Mouse (Mus musculus) layer of hippocampus, adult 2 months (tissue): Measurements from ENCODE around the gene Plscr2. TPM values are rescaled to one million over a fixed set of nuclear protein-coding genes. Genes with fewer than 3 reads are reported as not detected.

Experiments used
- DNase-seq, 2 experiments: peaks; one replicate each; pipeline ENCODE4 v3.0.0; 2022; ENCODE audit warnings: low spot score in 2 of 2
- H3K27ac ChIP-seq: fragments of 200-600 bp; 2 replicates; pipeline ENCODE4 v1.8.1; 2022
- H3K4me3 ChIP-seq: fragments of 200-600 bp; 2 replicates; pipeline ENCODE4 v1.8.1; 2022; ENCODE audit warnings: mild to moderate bottlenecking
- CTCF ChIP-seq: fragments of 200-600 bp; conservative IDR thresholded peaks from 2 replicates; pipeline ENCODE4 v1.8.1; 2022; ENCODE audit warnings: antibody characterized with exemption, mild to moderate bottlenecking, moderate library complexity
- microRNA-seq, 2 experiments: library from miRNA; unstranded; fragments of <30 nt; microRNA quantifications; one replicate each; pipeline ENCODE4 v1.2.0; 2021
- total RNA-seq, 2 experiments: library from RNA; stranded (reverse); gene quantifications; 2 replicates each; pipeline ENCODE4 v1.2.3; 2021

The Plscr2 gene
- total RNA-seq, 2 experiments from 2014 or later = 2.6 to 3.1 TPM

DNA sequence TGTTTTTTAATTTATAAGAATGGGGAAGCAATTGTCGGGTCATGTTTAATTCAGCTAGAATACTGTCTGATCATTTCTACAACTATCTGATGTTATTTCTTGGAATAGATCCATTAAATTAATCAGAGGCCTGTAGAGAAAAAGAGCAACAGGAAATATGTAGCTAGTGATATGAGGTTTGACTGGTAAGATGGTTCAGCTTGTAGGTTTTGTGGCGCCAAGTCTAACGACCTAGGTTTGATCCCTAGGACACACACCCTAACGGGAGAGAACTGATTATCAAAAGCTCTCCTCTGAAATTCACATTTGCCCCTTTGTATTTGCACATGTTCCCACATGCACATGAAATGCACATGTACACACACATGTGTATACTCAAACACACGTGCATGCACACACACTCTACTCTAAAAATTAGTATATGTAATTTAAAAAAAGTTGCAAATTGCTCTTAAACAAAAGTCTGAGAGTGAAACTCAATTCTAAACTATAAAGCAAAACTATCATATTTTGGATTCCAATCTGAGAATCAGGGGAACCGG is 59.9 kb downstream of the Plscr2 start:
- H3K27ac ChIP-seq = no peak overlapping the region
- TF ChIP-seq CTCF = no peak
- no peak overlapping the region for H3K4me3 ChIP-seq
- no peak for DNase-seq

DNA sequence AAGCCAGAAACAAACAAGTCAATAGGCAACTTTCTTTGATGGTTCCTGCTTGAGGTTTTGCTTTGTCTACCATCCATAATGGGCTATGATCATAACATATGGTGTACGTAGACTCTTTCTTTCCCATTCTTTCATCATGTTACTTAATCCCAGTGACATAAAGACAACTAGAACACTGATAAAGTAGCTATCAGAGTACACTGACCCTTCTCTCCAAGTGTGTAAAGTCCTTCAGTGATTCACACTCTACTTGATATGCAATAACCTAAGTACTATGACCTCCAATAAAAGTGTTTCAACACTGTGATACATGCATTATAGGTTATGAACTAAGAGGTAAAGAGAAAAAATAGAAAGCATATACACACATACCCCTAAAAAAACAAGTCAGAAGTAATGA is 61.7 kb downstream of the Plscr2 start:
- TF ChIP-seq CTCF = no peak
- no peak for DNase-seq
- H3K4me3 ChIP-seq = no peak overlapping the region
- H3K27ac ChIP-seq = no peak overlapping the region

DNA sequence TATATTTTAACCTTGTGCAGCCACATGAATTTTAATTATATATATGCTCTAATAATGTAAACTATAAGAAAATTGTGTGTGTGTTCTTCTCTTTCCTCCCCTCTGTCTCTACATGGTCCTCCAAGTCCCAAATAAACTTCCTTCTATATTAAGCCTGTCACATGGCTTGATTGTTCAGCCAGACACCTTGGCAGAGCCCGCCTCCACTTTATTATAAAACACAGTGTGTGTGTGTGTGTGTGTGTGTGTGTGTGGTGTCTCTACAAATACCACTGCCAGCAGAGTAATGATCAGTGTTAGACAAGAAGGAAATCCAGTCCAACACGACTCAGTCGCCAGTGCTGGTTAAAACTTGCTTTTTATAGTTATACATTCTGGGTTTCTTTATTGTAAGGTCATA is 62.3 kb downstream of the Plscr2 start:
- TF ChIP-seq CTCF = no peak
- Histone ChIP-seq H3K27ac (no peak overlapping the region), H3K4me3 (no peak overlapping the region)
- no peak for DNase-seq

DNA sequence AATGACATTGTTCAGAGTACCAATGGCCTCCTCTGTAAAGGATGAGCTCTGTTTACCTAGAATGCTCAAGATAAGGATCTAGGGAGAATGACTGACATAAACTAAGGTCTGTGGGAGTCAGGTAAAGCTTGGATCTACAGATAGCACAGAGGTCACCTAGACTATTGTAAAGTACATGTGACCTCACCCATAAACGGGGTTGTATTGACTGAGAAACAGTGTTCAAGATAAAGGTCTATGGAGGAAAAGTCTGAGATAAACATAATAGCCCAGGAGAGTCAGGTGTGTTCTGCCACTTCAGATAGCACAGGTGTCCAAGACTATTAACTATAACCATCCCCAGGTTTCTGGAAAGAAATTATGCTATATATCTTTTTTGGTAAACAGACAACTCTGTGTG is 63.6 kb downstream of the Plscr2 start:
- H3K4me3 ChIP-seq = no peak overlapping the region
- DNase-seq = no peak
- TF ChIP-seq CTCF = no peak
- H3K27ac ChIP-seq = no peak overlapping the region

Small RNA genes lying within 50 kb of the gene (microRNA-seq; reads per million reads assigned to microRNA genes)
- gene Mir6386 = 0 reads per million in 2 experiments

Other genes starting within 250 kb of the Plscr2 start
- not detected for gene Plscr5, start 82.7 kb upstream of the Plscr2 start, total RNA-seq
- gene Plscr1, start 25.9 kb upstream of the Plscr2 start, total RNA-seq = 1 to 10 TPM; 1.4 to 1.7 TPM
- not detected for gene 1700057G04Rik, start 33.8 kb downstream of the Plscr2 start, total RNA-seq
- 1 to 10 TPM; 3.7 to 4.0 TPM for gene Plscr4, start 181.8 kb downstream of the Plscr2 start, total RNA-seq